Mouse (Mus musculus): ENCODE results near the gene Dmd.
"Not testable (repeated sequence)": the region's sequence is repeated elsewhere in the genome, so short reads cannot be mapped to it uniquely, and the experiment has no call there.

The Dmd gene

DNA sequence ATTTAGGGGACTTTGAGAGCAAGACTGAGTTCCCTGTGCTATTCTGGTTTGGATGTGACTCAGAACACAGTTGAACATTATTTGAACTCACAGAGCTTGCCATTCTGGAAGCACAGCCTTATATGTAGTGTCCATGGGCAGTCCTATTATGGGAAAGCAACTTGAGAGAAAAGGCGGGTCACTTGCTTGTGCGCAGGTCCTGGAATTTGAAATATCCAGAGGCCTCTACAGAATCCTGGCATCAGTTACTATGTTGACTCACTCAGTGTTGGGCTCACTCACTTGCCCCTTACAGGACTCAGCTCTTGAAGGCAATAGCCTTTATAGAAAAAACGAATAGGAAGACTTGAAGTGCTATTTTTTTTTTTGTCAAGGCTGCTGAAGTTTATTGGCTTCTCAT is at the start of gene Dmd:
Gene Dmd (plus strand): TSS at position 241 of the 400 bp plus-strand sequence.
- DNase-seq (ENCODE audit: low spot score in 2 of 2): no peak

DNA sequence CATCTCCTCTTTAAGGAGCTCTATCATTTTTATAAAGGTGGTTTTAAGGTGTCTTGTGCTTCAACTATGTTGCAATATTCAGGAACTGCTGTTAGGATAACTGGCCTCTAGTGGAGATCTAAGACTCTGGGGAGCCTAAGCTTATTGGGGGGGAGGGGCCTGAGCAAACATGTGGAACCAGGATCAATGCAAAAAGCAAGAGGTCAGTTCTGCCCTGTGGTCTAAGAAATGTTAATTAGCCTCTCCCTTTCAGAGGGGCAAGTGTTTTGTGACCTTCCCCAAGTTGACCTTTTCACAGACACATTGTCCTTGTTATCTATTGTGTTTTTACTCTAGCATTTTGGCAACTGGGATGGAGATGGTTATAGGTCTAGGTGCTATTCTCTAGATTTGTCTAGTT is 47.2 kb upstream of the Dmd start:
- no peak for DNase-seq (ENCODE audit: low spot score in 2 of 2)

DNA sequence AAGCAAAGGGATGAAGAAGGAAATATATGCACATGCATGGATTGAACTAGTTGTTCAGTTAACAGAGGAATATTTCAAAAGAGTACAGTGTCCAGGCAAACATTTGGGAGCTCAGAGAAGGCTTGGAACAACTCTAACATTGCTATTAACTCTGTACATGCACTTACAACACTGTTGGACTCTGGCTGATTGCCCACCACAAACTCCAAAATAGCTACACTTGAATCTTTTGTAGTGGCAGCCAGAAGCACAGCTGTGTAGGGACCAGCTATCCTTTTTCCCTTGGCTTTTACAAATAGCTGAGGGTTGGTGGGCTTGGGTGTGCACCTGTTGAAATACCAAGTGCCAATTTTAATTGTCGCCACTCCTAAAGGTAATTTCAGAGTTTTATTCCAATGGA is 39.0 kb downstream of the Dmd start:
- DNase-seq (ENCODE audit: low spot score in 2 of 2): no peak

DNA sequence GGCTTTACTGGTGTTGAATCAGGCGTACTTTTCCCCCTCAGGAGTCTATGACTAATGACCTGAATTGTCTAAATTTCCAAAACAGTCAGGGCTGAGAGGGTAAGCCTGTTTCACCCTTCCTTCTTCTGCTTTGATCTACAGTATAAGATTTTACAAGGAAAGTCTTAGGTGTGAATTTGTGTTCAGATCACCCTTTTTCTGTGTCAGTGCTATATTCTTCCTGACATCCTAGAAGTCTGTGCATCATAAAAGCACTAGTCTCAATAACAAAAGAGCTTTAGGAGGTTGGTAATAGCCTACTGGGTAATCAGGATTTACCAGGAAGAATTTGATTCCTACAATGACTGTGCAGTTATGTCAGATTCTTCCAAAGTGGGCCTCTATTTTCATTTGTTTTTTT is 101.5 kb downstream of the Dmd start:
- DNase-seq (ENCODE audit: low spot score in 2 of 2): no peak

DNA sequence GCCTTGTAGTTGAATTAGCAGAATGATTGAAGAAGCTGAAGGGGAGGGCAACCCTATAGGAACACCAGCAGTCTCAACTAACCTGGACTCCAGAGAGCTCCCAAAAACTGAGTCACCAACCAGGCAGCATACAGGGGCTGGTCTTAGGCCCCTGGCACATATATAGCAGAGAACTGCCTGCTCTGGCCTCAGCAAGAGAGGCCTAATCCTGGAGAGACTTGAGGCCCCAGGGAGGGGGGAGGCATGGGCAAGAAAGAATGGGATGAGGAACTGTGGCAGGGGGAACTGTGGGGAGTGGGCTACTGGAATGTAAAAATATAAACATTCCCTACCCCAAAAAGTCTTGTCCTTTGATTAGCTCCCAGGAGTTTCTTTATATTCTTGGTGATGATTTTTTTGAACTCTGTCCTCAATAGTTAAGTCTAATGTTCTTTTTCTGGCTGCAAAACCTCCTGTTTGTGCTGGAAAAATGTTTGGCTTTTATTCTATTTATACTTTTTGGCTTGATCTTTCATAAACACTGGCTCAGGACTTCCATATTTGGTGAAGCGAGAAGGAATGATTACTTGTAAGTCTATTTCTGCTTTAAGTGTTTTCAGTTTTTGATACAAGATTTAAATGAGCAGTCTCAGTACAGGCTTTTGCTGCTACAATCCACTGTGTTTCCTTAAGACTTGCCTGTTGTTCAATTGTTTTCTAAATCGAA is 167.7 kb downstream of the Dmd start:
- DNase-seq (ENCODE audit: low spot score in 2 of 2): no peak

DNA sequence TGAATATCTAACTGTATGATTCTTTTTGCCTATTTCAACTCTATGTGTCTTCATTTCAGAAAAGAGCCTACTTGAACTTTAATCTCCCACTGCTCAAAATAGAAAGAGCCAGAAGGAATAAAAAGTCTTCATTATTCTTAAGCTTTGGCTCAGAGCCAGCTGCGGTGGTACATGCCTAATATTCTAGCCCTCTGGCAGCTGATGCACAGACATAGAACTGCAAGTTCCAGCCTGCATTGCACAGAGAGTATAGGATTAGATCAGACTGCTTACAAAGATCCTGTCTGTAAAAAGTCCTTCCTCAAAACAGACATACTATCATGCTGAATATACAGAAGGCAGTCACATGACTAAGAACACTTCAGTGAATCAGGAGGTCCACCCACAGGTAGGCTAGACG is 168.5 kb downstream of the Dmd start:
- DNase-seq (ENCODE audit: low spot score in 2 of 2): no peak

DNA sequence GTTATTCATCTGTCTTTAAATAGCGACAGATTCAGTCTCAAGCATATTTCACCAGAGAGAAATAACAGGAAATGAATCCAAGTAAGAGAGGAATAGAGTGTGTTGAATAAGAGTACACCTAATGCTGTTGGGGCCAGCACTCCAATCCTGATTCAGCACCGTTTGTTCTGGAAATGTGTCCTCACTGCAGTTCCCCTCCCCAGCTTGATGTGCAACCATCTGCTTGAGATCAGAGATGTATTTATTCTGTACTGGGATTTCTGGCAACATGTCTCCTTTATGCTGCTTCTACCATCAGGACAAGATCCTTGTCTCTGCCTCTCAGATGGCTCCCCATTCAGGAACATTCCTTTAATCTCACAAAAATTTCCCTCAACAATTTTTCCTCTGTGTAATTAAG is 271.9 kb downstream of the Dmd start:
- no peak for DNase-seq (ENCODE audit: low spot score in 2 of 2)

DNA sequence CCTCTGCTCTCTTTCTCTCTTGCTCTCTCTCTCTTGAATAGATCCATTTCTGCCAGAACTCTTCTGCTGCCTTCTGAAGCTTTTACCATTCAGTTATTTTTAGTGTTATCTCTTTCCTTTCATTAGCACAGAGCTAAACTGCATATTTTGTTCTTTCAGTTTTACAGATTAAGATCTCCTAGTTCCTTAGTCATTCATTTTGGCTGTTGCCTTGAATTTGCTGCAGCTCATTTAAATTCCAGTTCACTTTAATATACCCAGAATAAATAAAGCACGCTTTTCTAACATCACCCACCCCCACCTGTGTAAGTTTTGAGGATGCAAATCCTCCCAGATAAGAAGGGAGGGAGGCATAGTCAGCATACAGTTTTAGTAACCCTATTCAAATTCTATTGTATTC is 272.4 kb downstream of the Dmd start:
- DNase-seq (ENCODE audit: low spot score in 2 of 2): no peak

DNA sequence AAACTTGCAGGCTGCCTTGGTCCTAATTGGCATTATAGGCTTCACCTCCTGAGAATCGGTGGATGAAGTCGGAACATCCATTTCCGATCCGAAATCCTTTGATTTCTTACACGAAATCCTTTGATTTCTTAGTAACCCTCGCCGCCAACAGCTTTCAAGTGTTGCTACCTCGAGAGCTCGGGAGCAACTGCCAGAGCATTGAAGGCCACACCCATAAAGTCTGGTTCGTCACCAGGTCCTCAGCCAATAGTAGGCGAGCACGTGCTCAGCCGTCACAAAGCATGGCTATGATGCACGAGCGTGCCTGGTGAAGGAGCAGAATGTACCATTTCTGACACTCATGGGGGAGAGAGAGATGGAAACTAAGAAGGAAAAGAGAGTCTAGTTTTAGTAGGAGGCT is 538.9 kb downstream of the Dmd start, which contains the start of gene Tsga8:
Gene Tsga8 (minus strand): TSS at position 327 of the 400 bp plus-strand sequence.
- no peak for DNase-seq (ENCODE audit: low spot score in 2 of 2)

DNA sequence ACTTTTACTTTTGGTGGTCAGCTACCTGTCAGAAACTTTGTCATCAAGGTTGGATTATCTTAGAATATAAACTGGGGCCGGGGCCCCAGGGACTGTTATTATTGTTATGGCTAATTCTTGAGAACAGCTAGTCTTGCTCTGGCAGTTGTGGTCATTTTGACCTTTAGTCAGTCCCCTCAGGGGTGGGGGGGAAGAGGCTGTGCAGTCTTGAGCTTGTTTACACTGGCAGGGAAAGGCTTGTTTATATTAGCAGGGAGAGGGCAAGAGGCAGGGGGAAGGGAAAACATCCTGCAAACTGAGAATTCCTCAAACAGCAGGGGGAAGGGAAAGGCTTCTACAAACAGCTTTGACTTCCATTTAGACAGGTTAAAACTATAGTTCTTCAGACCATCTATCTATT is 726.3 kb downstream of the Dmd start:
- no peak for DNase-seq (ENCODE audit: low spot score in 2 of 2)

DNA sequence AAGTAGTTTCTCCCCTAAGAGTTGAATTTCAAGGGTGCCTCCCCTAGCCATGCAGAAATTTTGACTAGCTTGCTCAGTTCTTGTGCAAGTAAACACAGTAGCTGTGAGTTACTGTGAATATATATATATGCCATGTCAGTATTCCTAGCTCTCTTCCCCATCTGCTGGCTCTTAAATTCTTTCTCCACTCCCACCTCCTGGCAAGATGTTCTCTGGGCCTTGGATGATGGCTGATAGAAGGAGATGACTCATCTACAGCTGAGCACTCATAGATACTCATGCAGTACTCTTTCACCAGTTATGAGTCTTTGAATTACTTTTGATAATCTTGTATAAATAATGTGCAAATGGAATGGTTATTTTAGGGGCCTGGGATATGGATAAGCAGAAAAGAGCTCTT is 737.9 kb downstream of the Dmd start:
- no peak for DNase-seq (ENCODE audit: low spot score in 2 of 2)

DNA sequence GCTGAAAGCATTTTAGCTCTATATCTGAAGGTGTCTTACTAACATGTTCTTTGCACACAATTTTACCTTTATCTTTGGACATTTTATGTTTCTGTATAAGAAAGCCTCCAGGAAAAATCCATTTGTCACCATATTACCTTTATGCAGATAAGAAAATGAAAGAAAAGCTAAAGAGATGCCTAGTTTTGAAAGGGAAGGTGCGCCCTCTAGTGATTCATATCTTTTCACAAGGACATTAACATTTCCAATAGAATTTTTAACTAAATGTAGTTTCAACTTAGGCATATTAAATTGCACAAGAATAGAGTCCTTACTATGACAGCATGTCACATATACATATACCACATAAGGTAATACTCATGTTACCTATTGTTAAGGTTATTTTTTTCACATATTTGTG is 791.9 kb downstream of the Dmd start:
- no peak for DNase-seq (ENCODE audit: low spot score in 2 of 2)

DNA sequence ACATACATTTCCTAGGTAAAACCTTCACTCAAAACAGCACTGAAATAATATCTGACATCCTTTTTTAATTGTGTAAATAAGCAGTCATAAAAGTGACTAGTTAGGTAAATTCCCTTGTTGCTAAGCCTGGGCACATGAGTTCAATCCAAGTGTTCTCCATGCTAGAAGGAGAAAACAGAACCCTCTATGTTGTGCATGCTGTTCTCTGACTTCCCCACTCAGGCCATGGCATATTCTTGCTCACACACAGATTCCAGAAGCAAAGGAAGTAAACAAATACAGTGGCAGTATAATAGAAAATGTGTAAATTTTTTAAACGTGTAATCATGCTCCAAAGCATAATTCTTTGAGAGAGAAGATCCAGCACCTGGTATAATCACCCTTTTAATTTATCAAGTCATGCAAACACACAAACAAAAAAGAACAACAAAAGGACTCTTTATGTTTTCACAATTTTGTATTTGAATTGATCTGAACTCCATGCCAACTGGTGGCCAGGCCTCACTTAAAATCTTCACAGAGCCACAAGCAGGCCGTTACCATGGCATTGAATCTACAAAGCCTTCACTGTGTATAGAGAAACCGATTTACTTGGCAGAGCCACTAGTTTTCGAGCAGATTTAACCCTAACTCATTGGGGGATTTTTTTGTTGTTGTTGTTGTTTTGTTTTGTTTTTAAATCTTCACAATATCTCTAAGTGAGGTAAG is 797.8 kb downstream of the Dmd start:
- no peak for DNase-seq (ENCODE audit: low spot score in 2 of 2)

DNA sequence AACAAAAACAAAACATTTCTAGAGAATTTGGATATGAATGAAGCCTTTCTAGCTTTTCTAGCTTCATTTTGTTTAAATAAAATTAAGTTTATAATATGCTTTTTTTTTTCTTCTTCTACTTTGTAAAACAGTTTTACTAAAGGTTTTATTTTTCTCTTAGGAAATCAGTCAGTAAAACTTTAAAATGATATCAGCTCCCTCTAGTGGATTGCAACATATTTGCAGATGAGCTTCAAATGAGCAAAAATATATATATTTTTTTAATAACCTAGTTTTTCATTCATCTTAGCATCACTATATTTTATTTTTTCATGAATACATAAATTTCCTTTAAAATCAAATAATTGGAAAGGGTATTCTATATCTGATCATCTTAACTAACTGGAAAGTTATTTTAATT is 838.7 kb downstream of the Dmd start:
- no peak for DNase-seq (ENCODE audit: low spot score in 2 of 2)

DNA sequence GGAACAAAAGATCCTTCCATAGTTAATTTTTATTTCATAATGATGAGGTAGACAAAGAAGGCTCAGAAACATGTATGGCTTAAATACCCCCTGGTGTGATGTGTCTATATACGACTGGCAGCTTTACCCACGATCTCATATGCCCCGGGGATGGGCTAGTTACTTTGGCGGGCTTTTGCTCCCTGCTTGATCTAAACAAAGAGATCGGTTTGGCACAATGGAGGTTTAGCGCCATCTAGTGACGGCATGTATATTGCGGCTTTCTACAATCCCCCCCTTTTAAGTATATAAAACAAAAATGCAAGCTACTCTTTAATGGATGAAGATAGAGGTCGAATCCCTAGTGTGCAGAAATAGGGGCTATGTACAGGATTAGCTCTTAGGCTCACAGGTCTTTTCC is 918.8 kb downstream of the Dmd start:
- peak in 1 of 2 experiments; percentile 11 for DNase-seq (ENCODE audit: low spot score in 2 of 2)

DNA sequence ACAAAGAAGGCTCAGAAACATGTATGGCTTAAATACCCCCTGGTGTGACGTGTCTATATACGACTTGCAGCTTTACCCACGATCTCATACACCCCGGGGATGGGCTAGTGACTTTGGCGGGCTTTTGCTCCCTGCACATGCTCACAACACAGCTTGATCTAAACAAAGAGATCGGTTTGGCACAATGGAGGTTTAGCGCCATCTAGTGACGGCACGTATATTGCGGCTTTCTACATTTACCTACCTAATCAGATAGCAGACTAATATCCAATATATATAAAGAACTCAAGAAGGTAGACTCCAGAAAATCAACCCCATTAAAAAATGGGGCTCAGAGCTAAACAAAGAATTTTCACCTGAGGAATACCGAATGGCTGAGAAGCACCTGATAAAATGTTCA is 926.7 kb downstream of the Dmd start:
- peak in 1 of 2 experiments; percentile 19 for DNase-seq (ENCODE audit: low spot score in 2 of 2)

DNA sequence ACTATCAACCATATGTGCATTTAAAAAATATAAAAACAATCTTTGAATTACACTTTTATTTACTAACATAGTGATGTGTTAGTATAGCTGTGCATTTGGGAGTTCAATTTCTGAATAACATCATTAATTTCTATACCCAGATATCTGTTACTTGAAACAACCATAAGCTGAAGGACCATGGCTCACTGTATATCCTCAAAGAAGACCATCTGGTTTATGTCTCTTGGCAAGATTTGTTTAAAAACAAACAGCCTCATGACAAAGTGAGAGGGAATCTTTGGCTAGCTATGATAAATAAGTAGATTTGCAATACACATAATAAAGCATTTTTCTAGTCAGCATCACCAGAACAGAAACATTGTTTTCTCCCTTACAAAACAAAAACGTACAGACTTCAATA is 1027.2 kb downstream of the Dmd start:
- DNase-seq (ENCODE audit: low spot score in 2 of 2): no peak

DNA sequence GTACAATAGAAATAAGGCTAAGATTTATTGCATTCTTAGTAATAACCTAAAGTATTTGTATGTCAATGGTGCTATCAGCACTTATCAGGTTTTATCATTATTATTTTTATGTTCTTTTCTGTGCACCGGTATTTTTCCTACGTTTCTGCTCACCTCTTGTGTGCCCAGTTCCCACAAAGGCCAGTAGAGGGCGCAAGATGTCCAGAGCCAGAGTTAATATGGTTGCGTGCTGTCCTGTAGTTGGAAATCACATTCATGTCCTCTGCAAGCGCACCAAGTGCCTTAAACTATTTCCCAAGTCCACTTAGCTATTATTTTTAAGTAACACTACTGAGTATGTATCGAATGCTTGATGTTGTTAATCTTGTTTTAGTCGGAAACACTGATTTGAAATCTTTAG is 1052.6 kb downstream of the Dmd start:
- DNase-seq (ENCODE audit: low spot score in 2 of 2): peak in 1 of 2 experiments; percentile 13

DNA sequence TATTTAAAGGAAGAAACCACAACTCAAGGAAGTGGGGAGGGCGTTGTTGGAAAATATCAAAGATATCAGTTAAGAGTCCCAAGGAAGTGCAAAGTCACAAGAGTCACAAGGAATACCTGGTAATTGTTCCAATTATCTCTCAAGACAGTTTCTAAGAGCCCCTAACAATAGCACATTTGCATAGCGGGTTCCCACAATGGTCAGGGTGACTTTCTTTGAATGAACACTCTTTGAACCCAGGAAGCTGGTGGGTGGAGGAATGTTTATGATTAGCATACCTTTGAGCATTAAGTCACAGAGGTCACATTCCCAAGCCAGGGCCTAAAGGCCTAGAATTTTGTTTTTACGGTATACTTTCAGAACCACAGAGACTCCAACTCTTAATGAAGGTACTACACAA is 1113.8 kb downstream of the Dmd start:
- not testable (repeated sequence) for DNase-seq (ENCODE audit: low spot score in 2 of 2)

DNA sequence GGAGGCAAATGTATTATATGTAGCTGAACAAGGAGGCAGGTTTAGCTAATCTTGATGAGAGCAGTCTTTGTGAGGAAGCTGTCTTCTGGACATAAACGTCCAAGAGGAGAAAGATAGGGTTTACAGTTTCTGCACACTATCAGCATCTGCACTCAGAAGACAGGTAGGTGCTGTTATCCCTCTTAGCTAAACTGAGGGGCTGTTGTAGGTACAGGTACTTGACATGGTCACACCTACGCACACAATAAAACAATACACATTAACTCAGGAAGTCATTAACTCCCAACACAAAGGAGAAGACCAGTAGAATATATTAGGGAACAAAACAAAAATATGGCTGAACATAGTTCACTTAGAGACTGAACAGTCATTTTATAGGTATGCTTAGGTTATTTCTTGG is 1217.2 kb downstream of the Dmd start:
- no peak for DNase-seq (ENCODE audit: low spot score in 2 of 2)

DNA sequence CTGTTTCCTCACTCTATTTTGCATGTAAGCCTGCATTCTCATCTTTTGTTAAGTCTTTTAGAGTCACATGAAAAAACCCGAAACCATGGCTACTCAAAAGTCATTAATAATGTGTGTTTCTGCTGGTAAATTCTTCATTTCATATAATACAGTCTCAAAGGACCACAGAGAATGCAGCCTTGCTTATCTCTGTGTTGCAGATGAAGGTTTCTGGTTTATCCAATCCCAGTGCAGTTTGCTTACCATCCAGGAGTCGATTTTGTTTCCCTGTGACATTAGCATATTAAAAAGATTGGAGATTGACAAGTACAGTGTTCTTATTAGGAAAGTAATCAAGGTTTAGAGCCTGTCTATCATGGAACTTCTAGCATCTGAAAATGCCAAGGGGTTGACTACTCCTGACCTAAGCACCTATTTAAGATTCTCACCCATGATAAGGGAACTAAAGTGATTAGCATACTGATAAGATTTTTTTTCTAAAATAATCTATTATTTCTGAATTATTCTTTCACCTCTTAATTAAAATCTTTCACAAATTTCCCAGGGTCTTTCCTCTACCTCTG is 1292.7 kb downstream of the Dmd start:
- DNase-seq (ENCODE audit: low spot score in 2 of 2): no peak

DNA sequence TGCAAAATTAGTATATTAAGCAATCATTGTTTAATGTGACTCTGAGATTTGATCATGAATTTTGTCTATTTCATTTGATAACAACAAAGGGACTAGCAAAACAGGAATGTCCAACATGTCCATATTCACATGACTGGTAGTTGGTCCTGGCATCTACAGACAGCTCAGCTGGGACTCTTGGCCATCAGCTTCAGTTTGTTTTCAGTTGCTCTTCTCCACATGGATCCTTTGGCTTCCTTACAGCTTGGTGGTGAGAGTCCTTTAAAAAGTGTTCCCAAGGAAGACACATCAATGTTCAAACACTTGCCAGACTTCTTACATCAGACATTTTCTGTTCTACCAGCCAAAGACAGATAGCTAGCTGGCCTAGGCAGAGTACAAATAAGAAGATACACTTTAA is 1381.9 kb downstream of the Dmd start:
- DNase-seq (ENCODE audit: low spot score in 2 of 2): no peak

DNA sequence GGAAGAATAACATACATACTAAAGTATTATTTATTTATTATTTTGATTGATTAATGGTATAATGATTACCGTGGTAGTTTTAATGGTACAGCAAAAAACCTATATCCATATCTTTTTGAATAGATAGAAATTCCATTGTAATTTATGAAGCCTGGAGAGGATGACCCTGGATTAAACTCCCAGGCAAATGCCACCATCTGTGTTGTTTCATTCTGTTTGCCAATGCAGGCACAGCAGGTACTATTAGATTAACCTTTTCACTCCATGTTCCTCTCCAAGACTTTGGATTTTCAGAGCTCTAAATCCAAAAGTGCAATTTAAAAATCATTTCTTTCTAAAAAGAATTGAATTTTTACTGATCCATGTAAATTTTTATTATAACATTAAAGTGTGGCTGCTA is 1383.5 kb downstream of the Dmd start:
- DNase-seq (ENCODE audit: low spot score in 2 of 2): no peak

Data from spleen, postnatal 10 days (tissue).